Mouse (Mus musculus) liver, adult 2 months (tissue): ENCODE measurements at regions not wholly inside any gene's neighbourhood (a gene's known extent, or its start where the extent isn't known, plus 50 kb on each side); places are given as distances from the start of the nearest gene placed in this dataset.

Experiments
- DNase-seq: peaks from one replicate; pipeline ENCODE4 v3.0.0-alpha.2; 2011; ENCODE audit warnings: low read depth, low spot score; ENCODE audit errors: extremely low read depth
- H3K27ac ChIP-seq: fragments of 200-500 bp; replicated peaks from 2 replicates; pipeline ENCODE4 v1.5.1; 2012; ENCODE audit warnings: low read depth, mild to moderate bottlenecking, control low read depth, inconsistent platforms, low read length; ENCODE audit not compliant: insufficient read depth
- H3K27me3 ChIP-seq: fragments of 200-500 bp; 2 replicates; pipeline ENCODE4 v1.6.1; 2012; ENCODE audit warnings: mild to moderate bottlenecking, moderate library complexity, low read length, inconsistent platforms; ENCODE audit not compliant: control insufficient read depth, insufficient read depth
- H3K36me3 ChIP-seq: fragments of 200-500 bp; 2 replicates; pipeline ENCODE4 v1.6.1; 2012; ENCODE audit warnings: low read length, inconsistent platforms; ENCODE audit not compliant: control insufficient read depth, insufficient read depth
- H3K4me1 ChIP-seq: fragments of 200-500 bp; 2 replicates; pipeline ENCODE4 v1.6.1; 2011; ENCODE audit warnings: low read length; ENCODE audit not compliant: control insufficient read depth, insufficient read depth
- H3K4me3 ChIP-seq: fragments of 200-500 bp; 2 replicates; pipeline ENCODE4 v1.5.1; 2011; ENCODE audit warnings: low read depth, mild to moderate bottlenecking, control low read depth, low read length, moderate library complexity; ENCODE audit not compliant: insufficient read depth
- H3K79me2 ChIP-seq: fragments of 200-500 bp; 2 replicates; pipeline ENCODE4 v1.6.1; 2012; ENCODE audit warnings: inconsistent platforms, mild to moderate bottlenecking, low read length, moderate library complexity; ENCODE audit not compliant: control insufficient read depth, insufficient read depth
- H3K9ac ChIP-seq: fragments of 200-500 bp; 2 replicates; pipeline ENCODE4 v1.6.1; 2012; ENCODE audit warnings: low read depth, mild to moderate bottlenecking, control low read depth, inconsistent platforms, low read length
- CTCF ChIP-seq: fragments of 200-500 bp; IDR thresholded peaks from 2 replicates; pipeline ENCODE4 v1.5.1; 2011; ENCODE audit warnings: low read depth, low read length, control low read depth
- POLR2A ChIP-seq: fragments of 200-500 bp; IDR thresholded peaks from 2 replicates; pipeline ENCODE4 v1.6.1; 2011; ENCODE audit warnings: low read length, control low read depth; ENCODE audit not compliant: insufficient read depth; ENCODE audit errors: extremely low read depth
- WGBS: fragments of 180-500 bp; shearing (Covaris S2); methylation state at CpG from one replicate; pipeline ENCODE4 v1.1.7; 2018; 5-methylcytosine and 5-hydroxymethylcytosine counted together

GRCm38 (mm10) chr4:7414301-7414700 lies 824.5 kb downstream of the Car8 start:
- DNase-seq = no peak
- H3K4me1 ChIP-seq = no peaks in the 10 kb centered on the region

GRCm38 (mm10) chr4:7392696-7393095 lies 846.1 kb downstream of the Car8 start:
- Histone ChIP-seq H3K79me2 (no peaks in the 10 kb centered on the region), H3K9ac (no peak overlapping the region), H3K27me3 (no peaks in the 10 kb centered on the region), H3K4me3 (no peak overlapping the region), H3K4me1 (no peaks in the 10 kb centered on the region), H3K36me3 (no peaks in the 10 kb centered on the region), H3K27ac (no peak overlapping the region)
- WGBS = 80% methylated on average over 1 of the region's 1 CpGs
- no peak for DNase-seq
- TF ChIP-seq POLR2A = no peak
- no peak for TF ChIP-seq CTCF

More at GRCm38 (mm10) chr4:7414301-7414700, 824.5 kb downstream of the Car8 start:
- Histone ChIP-seq H3K27ac (no peak overlapping the region), H3K4me3 (no peak overlapping the region), H3K36me3 (no peaks in the 10 kb centered on the region), H3K27me3 (no peaks in the 10 kb centered on the region), H3K79me2 (no peaks in the 10 kb centered on the region), H3K9ac (no peak overlapping the region)
- 70% methylated on average over 2 of the region's 2 CpGs for WGBS
- TF ChIP-seq CTCF = no peak
- no peak for TF ChIP-seq POLR2A

GRCm38 (mm10) chr4:7391596-7391995 lies 847.2 kb downstream of the Car8 start:
- no peak overlapping the region for H3K4me3 ChIP-seq
- 88% methylated on average over 7 of the region's 7 CpGs for WGBS
- no peaks in the 10 kb centered on the region for H3K4me1 ChIP-seq
- no peak overlapping the region for H3K9ac ChIP-seq
- no peaks in the 10 kb centered on the region for H3K36me3 ChIP-seq
- TF ChIP-seq CTCF (no peak), POLR2A (no peak)
- H3K27me3 ChIP-seq = no peaks in the 10 kb centered on the region
- no peak overlapping the region for H3K27ac ChIP-seq
- H3K79me2 ChIP-seq = no peaks in the 10 kb centered on the region
- DNase-seq = no peak

GRCm38 (mm10) chr4:7385069-7385468 lies 853.8 kb downstream of the Car8 start:
- no peaks in the 10 kb centered on the region for H3K27me3 ChIP-seq
- H3K4me3 ChIP-seq = no peak overlapping the region
- no peaks in the 10 kb centered on the region for H3K79me2 ChIP-seq
- no peak for TF ChIP-seq CTCF
- no peak overlapping the region for H3K9ac ChIP-seq
- no peak for DNase-seq
- H3K36me3 ChIP-seq = no peaks in the 10 kb centered on the region
- H3K4me1 ChIP-seq = no peaks in the 10 kb centered on the region
- no peak overlapping the region for H3K27ac ChIP-seq

- Histone ChIP-seq H3K27me3 (no peaks in the 10 kb centered on the region), H3K79me2 (no peaks in the 10 kb centered on the region), H3K36me3 (no peaks in the 10 kb centered on the region), H3K9ac (no peak overlapping the region), H3K4me3 (no peak overlapping the region), H3K4me1 (no peaks in the 10 kb centered on the region), H3K27ac (no peak overlapping the region)
- DNase-seq = no peak
- TF ChIP-seq CTCF (no peak), POLR2A (no peak)
- 69% methylated on average over 2 of the region's 2 CpGs for WGBS
Observed at GRCm38 (mm10) chr4:7379996-7380395, 858.8 kb downstream of the Car8 start.

GRCm38 (mm10) chr4:7364238-7365040 lies 874.4 kb downstream of the Car8 start:
- no peak for TF ChIP-seq CTCF
- TF ChIP-seq POLR2A = no peak
- Histone ChIP-seq H3K4me3 (no peak overlapping the region), H3K27ac (no peak overlapping the region), H3K4me1 (no peaks in the 10 kb centered on the region), H3K79me2 (no peaks in the 10 kb centered on the region), H3K9ac (no peak overlapping the region), H3K27me3 (no peaks in the 10 kb centered on the region), H3K36me3 (no peaks in the 10 kb centered on the region)
- DNase-seq = no peak
- WGBS = 83% methylated on average over 3 of the region's 3 CpGs
